Mouse (Mus musculus) embryonic stem cell, embryonic (primary cell): ENCODE results near the gene Cypt12.

ENCODE experiments used
- CTCF ChIA-PET, 4 experiments: fragments of 300-600 bp in 2 of 4; fragments of 350-600 bp in 2 of 4; sonication (Branson Sonifier 250); formaldehyde crosslinking; loops; one replicate each; lab custom pipeline; 2022; ENCODE audit warnings: inconsistent platforms in 2 of 4; lab: Charles Lee
- POLR2A ChIA-PET, 4 experiments: fragments of 300-600 bp in 2 of 4; fragments of 350-600 bp in 2 of 4; sonication (Branson Sonifier 250); formaldehyde crosslinking; loops; one replicate each; lab custom pipeline; 2022; ENCODE audit warnings: antibody characterized with exemption in 4 of 4, inconsistent platforms in 1 of 4; lab: Charles Lee

The Cypt12 gene

DNA sequence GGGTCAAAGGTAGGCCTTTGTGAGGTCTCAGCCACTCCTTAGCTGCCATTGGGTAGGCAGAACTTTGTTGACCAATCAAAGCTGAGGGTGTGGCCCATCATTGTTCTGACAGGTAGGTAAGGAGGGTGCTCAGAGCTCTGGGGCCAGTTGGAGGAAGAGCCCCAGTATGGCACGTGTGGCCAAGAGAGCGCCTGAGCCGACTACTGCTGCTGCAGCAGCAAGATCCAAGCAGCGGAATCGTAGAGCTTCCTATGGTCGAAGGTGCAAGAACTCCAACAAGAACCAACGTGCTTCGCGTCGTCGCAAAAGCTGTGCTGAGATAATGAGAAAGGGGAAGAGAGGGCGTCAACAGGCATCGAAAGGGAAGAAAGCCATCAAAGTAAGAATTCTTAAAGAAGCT is at the start of gene Cypt12:
Gene Cypt12 (plus strand): TSS at position 112 of the 400 bp plus-strand sequence.
- POLR2A ChIA-PET: no interaction called here
- CTCF ChIA-PET: no interaction called here

DNA sequence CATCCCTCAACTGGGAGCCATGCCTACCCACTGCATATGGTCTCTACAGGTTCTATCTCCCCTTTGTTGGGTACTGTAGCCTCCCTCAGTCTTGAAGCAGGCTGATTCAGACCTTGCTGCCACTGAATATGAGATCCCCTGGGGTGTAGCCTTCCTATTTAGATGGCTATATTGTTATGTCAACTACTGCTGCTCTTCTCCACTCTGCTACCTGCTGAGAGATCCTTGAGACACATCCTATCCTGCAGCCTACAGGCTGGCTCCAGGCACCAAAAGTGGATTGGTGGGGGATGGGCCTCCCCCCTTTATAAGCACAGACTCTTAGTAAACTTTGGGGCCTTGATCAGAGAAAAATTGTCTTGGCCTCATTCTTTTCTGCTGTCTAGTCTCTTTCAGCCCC is 34.4 kb upstream of the Cypt12 start:
- ChIA-PET POLR2A (no interaction called here), CTCF (no interaction called here)

GRCm38 (mm10) chr3:17940206-17940605 is 8.0 kb upstream of the Cypt12 start:
- CTCF ChIA-PET: no interaction called here
- POLR2A ChIA-PET: no interaction called here
